Mouse (Mus musculus): ENCODE results near the gene Arl10.

- TF ChIP-seq TAL1 (IDR thresholded peaks at IDR 0.05; ENCODE audit: low read length) (no peak), GATA1 (IDR thresholded peaks at IDR 0.05; ENCODE audit: low read length) (no peak)
Measured at GRCm38 (mm10) chr13:54610972-54611754, 36.3 kb downstream of the Arl10 start, which contains the start of gene Cltb.

Measured in erythroblast, embryonic 14.5 days (primary cell).